Mouse (Mus musculus) splenic B cell, adult 2 months (primary cell): ENCODE measurements around the gene Spata33.
"Not testable (repeated sequence)": the region's sequence is repeated elsewhere in the genome, so short reads cannot be mapped to it uniquely, and the experiment has no call there.

Experiments
- DNase-seq: peaks from one replicate; pipeline ENCODE4 v3.0.0-alpha.2; 2011; ENCODE audit warnings: low read depth, low spot score
- H3K27me3 ChIP-seq: 2 replicates; pipeline ENCODE4 v1.6.1; 2012; ENCODE audit warnings: mild to moderate bottlenecking, low read length, moderate library complexity, mixed read lengths; ENCODE audit not compliant: control insufficient read depth, poor library complexity, insufficient read depth, severe bottlenecking
- H3K36me3 ChIP-seq: 2 replicates; pipeline ENCODE4 v1.6.1; 2012; ENCODE audit warnings: mild to moderate bottlenecking, low read length, moderate library complexity, mixed read lengths; ENCODE audit not compliant: control insufficient read depth, poor library complexity, insufficient read depth, severe bottlenecking

The Spata33 gene

GRCm38 (mm10) chr8:123215430-123215829 lies 2.8 kb downstream of the Spata33 start:
- H3K27me3 ChIP-seq, result no peaks in the 10 kb centered on the region
- H3K36me3 ChIP-seq, result no peaks in the 10 kb centered on the region
- DNase-seq, result no peak

DNA sequence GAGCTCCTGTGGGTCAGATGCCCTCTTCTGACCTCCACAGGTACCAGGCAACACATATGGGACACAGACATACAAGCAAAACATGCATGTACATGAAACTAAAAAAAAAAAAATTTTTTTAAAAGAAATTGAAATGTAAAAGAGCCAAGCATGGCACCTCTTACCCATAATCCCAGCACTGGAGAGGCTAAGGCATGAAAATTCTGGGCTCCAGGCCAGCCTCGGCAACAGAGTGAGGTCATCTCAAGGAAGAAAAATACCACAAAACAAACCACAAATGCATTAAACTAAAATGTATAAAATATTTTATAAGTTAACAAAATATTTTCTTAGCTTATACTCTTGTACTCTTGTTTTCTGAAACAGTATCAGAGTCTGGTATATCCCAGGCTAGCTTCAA lies 8.3 kb downstream of the Spata33 start:
- Histone ChIP-seq H3K36me3 (no peaks in the 10 kb centered on the region), H3K27me3 (no peaks in the 10 kb centered on the region)
- no peak for DNase-seq

- H3K36me3 ChIP-seq, result no peaks in the 10 kb centered on the region; the same call in 1 of the 2 replicates
- H3K27me3 ChIP-seq, result no peaks in the 10 kb centered on the region
- peak; percentile 92 for DNase-seq
Observed at GRCm38 (mm10) chr8:123224278-123225266, 11.9 kb downstream of the Spata33 start, which contains the start of gene Cdk10. Cdk10 (plus strand) TSS chr8:123224842.

DNA sequence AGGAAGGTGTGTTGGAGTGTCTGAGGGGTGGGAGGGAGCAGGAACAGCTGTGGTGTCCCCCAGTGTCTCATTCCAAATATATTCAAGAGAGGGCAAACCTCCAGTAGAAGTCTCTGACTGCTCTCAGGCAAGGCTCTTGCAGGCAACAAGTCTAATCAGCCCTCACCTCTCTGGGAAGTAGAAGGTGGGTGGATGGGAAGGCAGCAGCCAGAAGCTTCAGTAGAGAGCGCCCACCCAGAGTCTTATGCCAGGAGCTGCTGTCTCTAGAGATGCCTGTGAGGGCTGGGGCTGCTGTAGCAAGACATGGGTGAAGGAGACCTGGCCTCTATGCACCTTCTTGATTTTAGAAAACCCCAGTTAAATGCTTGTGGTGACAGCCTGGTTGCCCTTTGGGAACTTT lies 15.8 kb downstream of the Spata33 start:
- Histone ChIP-seq H3K27me3 (no peaks in the 10 kb centered on the region), H3K36me3 (no peaks in the 10 kb centered on the region; the same call in 1 of the 2 replicates)
- no peak for DNase-seq

GRCm38 (mm10) chr8:123230326-123230725 lies 17.7 kb downstream of the Spata33 start:
- H3K36me3 ChIP-seq, H3K27me3 ChIP-seq: not testable (repeated sequence)

DNA sequence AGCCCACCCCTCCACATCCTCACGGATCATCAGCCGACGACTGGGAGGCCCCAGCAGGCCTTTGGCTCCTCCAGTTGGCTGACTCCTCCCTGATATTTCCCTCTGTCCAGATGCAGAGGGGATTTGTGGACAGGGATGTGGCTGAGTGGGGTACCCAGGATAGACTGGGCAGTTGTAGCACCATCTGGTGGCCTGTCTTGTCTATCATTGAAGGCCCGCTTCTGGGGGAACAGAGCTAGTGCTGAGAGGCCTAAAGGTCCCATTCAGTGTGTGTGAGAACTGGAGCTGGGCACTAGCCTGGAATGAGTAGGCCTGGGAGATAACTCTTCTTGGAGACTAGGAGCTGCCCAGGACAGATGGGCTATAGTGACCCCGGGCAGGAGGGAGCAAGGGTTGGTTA lies 19.1 kb downstream of the Spata33 start:
- Histone ChIP-seq H3K27me3 (no peaks in the 10 kb centered on the region), H3K36me3 (no peaks in the 10 kb centered on the region; the same call in 1 of the 2 replicates)
- no peak for DNase-seq

More at GRCm38 (mm10) chr8:123230326-123230725, 17.7 kb downstream of the Spata33 start:
- DNase-seq, result not testable (repeated sequence)

DNA sequence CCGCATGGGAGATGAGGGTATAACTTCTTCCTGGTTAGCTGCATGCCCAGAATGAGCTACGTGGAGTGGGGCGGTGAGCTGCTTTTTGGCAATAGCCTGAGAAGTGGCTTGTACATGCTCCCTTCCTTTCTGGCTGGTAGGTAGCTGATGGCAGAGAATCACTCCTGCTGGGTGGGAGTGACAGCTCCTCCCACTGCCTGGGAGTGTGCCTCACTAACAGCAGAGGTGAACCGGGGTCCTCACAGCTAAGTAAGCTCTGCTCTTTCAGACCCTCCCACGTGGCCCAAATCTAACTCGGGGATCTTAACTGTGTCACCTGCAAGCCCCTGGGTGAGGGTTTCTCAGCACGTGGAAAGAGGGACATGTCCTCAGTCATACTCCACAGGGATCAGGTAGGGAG lies 19.9 kb downstream of the Spata33 start:
- Histone ChIP-seq H3K27me3 (no peaks in the 10 kb centered on the region), H3K36me3 (no peaks in the 10 kb centered on the region; the same call in 1 of the 2 replicates)
- DNase-seq, result no peak

DNA sequence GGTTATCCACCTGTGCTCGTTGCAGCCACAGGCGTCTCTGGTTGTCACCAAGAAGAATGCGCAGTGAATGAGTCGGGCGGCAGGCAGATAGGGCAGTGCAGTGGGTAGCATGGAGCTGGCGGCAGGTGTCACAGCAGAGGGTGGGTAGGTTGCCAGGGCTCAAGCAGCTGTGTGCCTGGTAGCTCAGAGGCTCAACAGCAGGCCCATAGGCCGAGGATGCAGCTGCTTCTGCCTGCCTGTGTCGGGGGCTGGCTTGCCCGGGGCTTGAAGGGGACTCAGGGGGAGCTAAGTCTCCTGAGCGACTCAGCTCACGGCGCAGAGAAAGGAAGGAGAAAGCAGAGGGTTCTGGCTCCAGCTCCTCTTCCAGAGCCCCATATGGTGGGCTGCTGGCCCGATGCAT lies 20.7 kb downstream of the Spata33 start:
- DNase-seq, result no peak
- Histone ChIP-seq H3K27me3 (no peaks in the 10 kb centered on the region), H3K36me3 (no peaks in the 10 kb centered on the region)

- Histone ChIP-seq H3K27me3 (no peaks in the 10 kb centered on the region), H3K36me3 (no peaks in the 10 kb centered on the region)
- no peak for DNase-seq
Observed at GRCm38 (mm10) chr8:123233760-123234159, 21.1 kb downstream of the Spata33 start.

DNA sequence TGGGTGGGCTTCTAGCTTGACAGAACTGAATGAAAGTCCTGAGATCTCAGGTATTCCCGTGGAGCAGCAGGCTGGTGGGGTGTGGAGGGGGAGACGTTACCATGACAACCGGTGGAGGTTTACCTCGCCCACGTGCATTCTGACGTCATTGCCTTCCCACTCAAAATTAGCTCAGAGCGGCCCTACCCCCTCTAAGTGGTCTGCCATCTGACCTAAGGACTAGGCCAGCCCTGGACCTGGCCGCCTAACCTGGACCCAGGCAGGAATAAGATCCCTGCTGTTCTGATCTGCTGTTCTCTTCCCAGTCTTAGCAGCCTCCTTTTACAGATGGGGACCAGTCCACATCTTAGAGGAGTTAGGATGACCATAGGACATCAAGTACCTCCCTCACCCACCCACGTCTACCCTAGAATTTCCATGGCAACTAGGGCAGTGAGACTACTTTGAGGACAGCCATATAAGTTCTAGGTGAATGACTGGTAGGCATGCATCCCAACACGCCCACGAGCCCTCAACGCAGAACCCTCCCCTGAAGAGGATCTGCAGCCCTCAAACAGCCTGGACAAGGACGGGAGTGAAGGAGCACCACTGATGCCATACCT lies 22.4 kb downstream of the Spata33 start:
- peak; percentile 54 for DNase-seq

GRCm38 (mm10) chr8:123235520-123236497 lies 23.2 kb downstream of the Spata33 start, which contains the start of gene Spata2l:
Spata2l (minus strand) TSS chr8:123236233.
- peak; percentile 93 for DNase-seq

More for the DNA sequence above, 22.4 kb downstream of the Spata33 start:
- H3K27me3 ChIP-seq, result no peaks in the 10 kb centered on the region
- H3K36me3 ChIP-seq, result no peaks in the 10 kb centered on the region

GRCm38 (mm10) chr8:123239398-123239797 lies 26.8 kb downstream of the Spata33 start:
- DNase-seq, result no peak

More at GRCm38 (mm10) chr8:123235520-123236497, 23.2 kb downstream of the Spata33 start, which contains the start of gene Spata2l:
- Histone ChIP-seq H3K27me3 (no peaks in the 10 kb centered on the region), H3K36me3 (no peaks in the 10 kb centered on the region)

GRCm38 (mm10) chr8:123242107-123242923 lies 29.7 kb downstream of the Spata33 start:
- peaks cover 5% of the 10 kb centered on the region for H3K36me3 ChIP-seq
- H3K27me3 ChIP-seq, result no peaks in the 10 kb centered on the region
- no peak for DNase-seq

More at GRCm38 (mm10) chr8:123239398-123239797, 26.8 kb downstream of the Spata33 start:
- peaks cover 3% of the 10 kb centered on the region; the same call in 1 of the 2 replicates for H3K36me3 ChIP-seq
- H3K27me3 ChIP-seq, result no peaks in the 10 kb centered on the region
